Mouse (Mus musculus) heart, postnatal 0 days (tissue): ENCODE measurements around the gene Aldh18a1. TPM values are rescaled to one million over a fixed set of nuclear protein-coding genes. Genes with fewer than 3 reads are reported as not detected.
A peak's percentile ranks its signal among the peaks of the same experiment; 100 is the strongest.

Experiments used
- ATAC-seq: fragments of 200-750 bp; cut with Nextera tagmentation; 2 replicates; pipeline ENCODE4 v1.8.0; 2017; ENCODE audit warnings: low read depth, moderate number of reproducible peaks, moderate library complexity; ENCODE audit not compliant: insufficient read depth
- DNase-seq: peaks from one replicate; pipeline ENCODE4 v3.0.0-alpha.2; 2016; ENCODE audit warnings: low spot score
- H3K27ac ChIP-seq: fragments of 300-500 bp; sonication (generic); 2 replicates; pipeline ENCODE4 v1.5.1; 2014; ENCODE audit warnings: low read depth, mild to moderate bottlenecking
- H3K27me3 ChIP-seq: fragments of 300-500 bp; sonication (generic); 2 replicates; pipeline ENCODE4 v1.6.1; 2014; ENCODE audit warnings: low read length, mixed read lengths; ENCODE audit not compliant: control insufficient read depth, insufficient read depth
- H3K36me3 ChIP-seq: fragments of 300-500 bp; sonication (generic); replicated peaks from 2 replicates; pipeline ENCODE4 v1.6.1; 2014; ENCODE audit warnings: low read length, mixed read lengths; ENCODE audit not compliant: control insufficient read depth, insufficient read depth
- H3K4me1 ChIP-seq: fragments of 300-500 bp; sonication (generic); 2 replicates; pipeline ENCODE4 v1.6.1; 2014; ENCODE audit warnings: antibody characterized with exemption; ENCODE audit not compliant: control insufficient read depth, insufficient read depth
- H3K4me2 ChIP-seq: fragments of 300-500 bp; sonication (generic); 2 replicates; pipeline ENCODE4 v1.6.1; 2014; ENCODE audit warnings: low read depth, mild to moderate bottlenecking, low read length, moderate library complexity
- H3K4me3 ChIP-seq: fragments of 300-500 bp; sonication (generic); 2 replicates; pipeline ENCODE4 v1.5.1; 2014; ENCODE audit warnings: low read depth, low read length
- H3K9ac ChIP-seq: fragments of 300-500 bp; sonication (generic); replicated peaks from 2 replicates; pipeline ENCODE4 v1.6.1; 2014; ENCODE audit warnings: low read depth, low read length, mixed read lengths
- H3K9me3 ChIP-seq: fragments of 300-500 bp; sonication (generic); replicated peaks from 2 replicates; pipeline ENCODE4 v1.6.1; 2016; ENCODE audit warnings: low read length; ENCODE audit not compliant: control insufficient read depth
- CTCF ChIP-seq: IDR thresholded peaks from 2 replicates; pipeline ENCODE4 v1.5.1; 2016; ENCODE audit warnings: antibody characterized with exemption, control low read depth, low read depth
- EP300 ChIP-seq: IDR thresholded peaks from 2 replicates; pipeline ENCODE4 v1.6.1; 2016; ENCODE audit warnings: antibody characterized with exemption, low read depth
- WGBS: fragments of 180-500 bp; shearing (Covaris S2); extraction: QIAGEN DNeasy Blood & Tissue Kit; methylation state at CpG from one replicate; pipeline ENCODE4 v1.1.7; 2014; 5-methylcytosine and 5-hydroxymethylcytosine counted together
- polyA plus RNA-seq: library from polyadenylated mRNA; unstranded; fragments of >200 nt; fragmentation: Nextera tagmentation; extraction: Ambion mirVana; gene quantifications from 2 replicates; pipeline ENCODE4 v1.2.1, GENCODE M21; 2015
- total RNA-seq: library from RNA; depleted of rRNA; stranded (reverse); fragments of >200 nt; gene quantifications from 2 replicates; pipeline ENCODE4 v1.2.3, GENCODE M21; 2014; ENCODE audit warnings: low replicate concordance

Gene Aldh18a1
- total and polyA plus RNA-seq, 2 experiments from 2014 or later = 20.9 to 41.3 TPM

- no peak for TF ChIP-seq EP300
- no peak for TF ChIP-seq CTCF
- H3K4me2 ChIP-seq = peak overlapping the region; percentile 95
- ATAC-seq (no peak), DNase-seq (no peak)
- H3K9me3 ChIP-seq = no peaks in the 10 kb centered on the region
- H3K9ac ChIP-seq = no peak overlapping the region
- H3K4me3 ChIP-seq = no peak overlapping the region
- H3K27ac ChIP-seq = no peak overlapping the region
- H3K4me1 ChIP-seq = peaks cover 17% of the 10 kb centered on the region
- no peaks in the 10 kb centered on the region for H3K36me3 ChIP-seq
- H3K27me3 ChIP-seq = no peaks in the 10 kb centered on the region
- WGBS = 57% methylated on average over 7 of the region's 7 CpGs
Observed at GRCm38 (mm10) chr19:40586908-40587307, 1.4 kb downstream of the Aldh18a1 start.

GRCm38 (mm10) chr19:40581662-40582061 lies 6.6 kb downstream of the Aldh18a1 start:
- WGBS = 27% methylated on average over 5 of the region's 5 CpGs
- 0 out of 2 replicates have a peak, but pooled peaks have one; percentile 41 for TF ChIP-seq EP300
- TF ChIP-seq CTCF = no peak
- Histone ChIP-seq H3K9me3 (no peaks in the 10 kb centered on the region), H3K4me3 (no peak overlapping the region), H3K36me3 (peaks cover 28% of the 10 kb centered on the region), H3K4me2 (no peak overlapping the region), H3K27ac (peak overlapping the region; percentile 26; the same call in 1 of the 2 replicates), H3K9ac (no peak overlapping the region), H3K27me3 (no peaks in the 10 kb centered on the region), H3K4me1 (peaks cover 12% of the 10 kb centered on the region)
- DNase-seq (peak; percentile 51), ATAC-seq (peak; percentile 73)

- DNase-seq (no peak), ATAC-seq (no peak)
- no peak overlapping the region for H3K4me2 ChIP-seq
- 76% methylated on average over 2 of the region's 2 CpGs for WGBS
- peaks cover 30% of the 10 kb centered on the region for H3K36me3 ChIP-seq
- H3K9ac ChIP-seq = no peak overlapping the region
- TF ChIP-seq CTCF (no peak), EP300 (no peak)
- peaks cover 12% of the 10 kb centered on the region for H3K4me1 ChIP-seq
- H3K4me3 ChIP-seq = no peak overlapping the region
- no peaks in the 10 kb centered on the region for H3K9me3 ChIP-seq
- no peaks in the 10 kb centered on the region for H3K27me3 ChIP-seq
- H3K27ac ChIP-seq = no peak overlapping the region
Observed at GRCm38 (mm10) chr19:40580902-40581301, 7.4 kb downstream of the Aldh18a1 start.

- Histone ChIP-seq H3K9ac (no peak overlapping the region), H3K27me3 (no peaks in the 10 kb centered on the region), H3K4me3 (no peak overlapping the region), H3K4me2 (no peak overlapping the region), H3K4me1 (no peaks in the 10 kb centered on the region), H3K36me3 (peaks cover 70% of the 10 kb centered on the region), H3K9me3 (no peaks in the 10 kb centered on the region; the same call in 1 of the 2 replicates), H3K27ac (no peak overlapping the region)
- no peak for ATAC-seq
- 82% methylated on average over 5 of the region's 5 CpGs for WGBS
- TF ChIP-seq CTCF (no peak), EP300 (no peak)
- no peak for DNase-seq
Observed at GRCm38 (mm10) chr19:40575438-40575837, 12.8 kb downstream of the Aldh18a1 start.

GRCm38 (mm10) chr19:40570726-40571125 lies 17.5 kb downstream of the Aldh18a1 start:
- H3K4me3 ChIP-seq = no peak overlapping the region
- 46% methylated on average over 9 of the region's 9 CpGs for WGBS
- no peaks in the 10 kb centered on the region for H3K4me1 ChIP-seq
- ATAC-seq = peak; percentile 84
- H3K9me3 ChIP-seq = peaks cover 9% of the 10 kb centered on the region
- peaks cover 74% of the 10 kb centered on the region for H3K36me3 ChIP-seq
- DNase-seq = peak; percentile 71
- no peak overlapping the region for H3K9ac ChIP-seq
- H3K27me3 ChIP-seq = no peaks in the 10 kb centered on the region
- TF ChIP-seq CTCF (no peak), EP300 (no peak)
- no peak overlapping the region for H3K4me2 ChIP-seq
- peak overlapping the region; percentile 63 for H3K27ac ChIP-seq

- ATAC-seq (no peak), DNase-seq (no peak)
- no peak overlapping the region for H3K27ac ChIP-seq
- no peaks in the 10 kb centered on the region for H3K27me3 ChIP-seq
- peaks cover 59% of the 10 kb centered on the region for H3K36me3 ChIP-seq
- H3K9me3 ChIP-seq = peaks cover 9% of the 10 kb centered on the region
- peaks cover 12% of the 10 kb centered on the region for H3K4me1 ChIP-seq
- H3K4me3 ChIP-seq = no peak overlapping the region
- WGBS = 57% methylated on average over 3 of the region's 3 CpGs
- H3K9ac ChIP-seq = no peak overlapping the region
- TF ChIP-seq EP300 = no peak
- TF ChIP-seq CTCF = no peak
- H3K4me2 ChIP-seq = no peak overlapping the region
Observed at GRCm38 (mm10) chr19:40567616-40568015, 20.6 kb downstream of the Aldh18a1 start.
